Mouse (Mus musculus): ENCODE data around the gene Slc4a7.

The Slc4a7 gene

DNA sequence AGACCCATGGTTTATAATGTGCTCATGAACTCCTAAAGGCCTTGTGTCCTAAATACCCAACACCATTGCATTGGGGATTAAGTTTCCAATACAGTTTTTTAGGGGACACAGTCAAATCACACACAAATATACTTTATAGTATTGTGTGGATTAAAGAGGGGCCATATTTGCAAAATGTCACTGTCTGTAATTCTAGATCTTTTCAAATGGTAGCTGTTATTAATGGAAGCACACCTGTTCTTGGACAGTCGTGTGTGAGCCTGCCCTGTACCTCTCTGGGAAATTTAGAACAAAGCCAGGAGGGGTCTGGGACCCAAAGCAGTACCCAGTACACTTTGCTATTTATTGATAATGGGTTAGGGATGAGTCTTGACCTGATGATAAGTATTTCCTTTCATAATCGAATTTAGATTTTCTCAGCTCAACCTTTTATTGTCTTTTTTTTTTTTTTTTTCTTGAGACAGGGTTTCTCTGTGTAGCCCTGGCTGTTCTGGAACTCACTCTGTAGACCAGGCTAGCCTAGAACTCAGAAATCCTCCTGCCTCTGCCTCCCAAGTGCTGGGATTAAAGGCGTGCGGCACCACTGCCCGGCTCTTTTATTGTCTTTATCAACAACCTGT is at the start of gene Slc4a7:
Gene Slc4a7, plus strand, starts transcription at position 570 of the 620 bp plus-strand sequence.
- no peak for DNase-seq (ENCODE audit: low spot score)

GRCm38 (mm10) chr14:14670597-14670996 is 31.5 kb upstream of the Slc4a7 start:
- DNase-seq (ENCODE audit: low spot score): no peak

- no peak for DNase-seq (ENCODE audit: low spot score)
Observed at GRCm38 (mm10) chr14:14681611-14682010, 20.5 kb upstream of the Slc4a7 start.

DNA sequence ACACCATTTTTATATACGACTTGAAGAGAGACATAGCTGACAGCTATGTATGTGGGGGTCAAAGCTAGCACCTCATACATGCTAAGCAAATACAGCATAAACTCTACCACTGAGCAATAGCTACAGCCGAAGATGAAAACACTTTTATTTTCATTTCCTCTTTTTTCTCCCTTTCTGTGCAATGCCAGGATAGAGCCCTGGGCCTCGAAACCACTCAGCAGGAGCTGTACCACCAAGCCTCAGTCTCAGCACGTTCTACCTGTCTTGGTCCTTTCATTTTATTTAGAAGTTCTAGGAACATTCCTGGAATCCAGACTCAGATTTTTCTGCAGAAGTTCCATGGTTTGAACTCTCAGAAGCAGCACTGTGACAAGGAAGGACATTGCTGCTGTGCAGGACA is 17.3 kb upstream of the Slc4a7 start:
- no peak for DNase-seq (ENCODE audit: low spot score)

- DNase-seq (ENCODE audit: low spot score): peak; percentile 17
Observed at GRCm38 (mm10) chr14:14686101-14686551, 16.0 kb upstream of the Slc4a7 start.

- no peak for DNase-seq (ENCODE audit: low spot score)
Observed at GRCm38 (mm10) chr14:14687258-14687890, 14.7 kb upstream of the Slc4a7 start.

- DNase-seq (ENCODE audit: low spot score): peak; percentile 89
Observed at GRCm38 (mm10) chr14:14702399-14703345, 593 bp downstream of the Slc4a7 start.

DNA sequence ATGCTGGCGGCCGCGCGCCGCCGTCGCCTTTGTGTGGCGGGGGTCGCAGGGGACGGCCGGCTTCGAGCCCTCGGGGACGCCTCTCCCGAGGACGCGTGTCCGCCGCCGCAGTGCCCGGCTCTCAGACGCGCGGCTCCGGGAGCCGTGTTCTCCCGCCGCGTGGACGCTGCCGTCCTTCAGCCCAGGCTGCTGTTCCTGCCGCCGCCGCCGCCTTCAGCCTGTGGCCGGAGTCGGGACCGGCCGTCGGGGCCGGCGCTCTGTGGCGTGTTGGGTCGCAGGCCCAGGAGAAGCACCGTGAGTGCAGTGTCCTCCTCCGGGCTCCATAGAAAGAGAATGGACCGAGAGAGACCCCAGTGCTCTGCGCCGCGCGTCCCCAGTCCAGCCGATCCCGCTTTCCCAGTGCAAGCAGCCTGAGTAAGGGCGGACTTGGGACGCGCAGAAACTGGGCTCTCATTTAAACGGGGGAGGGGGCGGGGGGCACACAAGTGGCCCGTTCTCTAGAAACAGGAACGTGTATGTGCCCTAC is 1.3 kb downstream of the Slc4a7 start:
- DNase-seq (ENCODE audit: low spot score): no peak

DNA sequence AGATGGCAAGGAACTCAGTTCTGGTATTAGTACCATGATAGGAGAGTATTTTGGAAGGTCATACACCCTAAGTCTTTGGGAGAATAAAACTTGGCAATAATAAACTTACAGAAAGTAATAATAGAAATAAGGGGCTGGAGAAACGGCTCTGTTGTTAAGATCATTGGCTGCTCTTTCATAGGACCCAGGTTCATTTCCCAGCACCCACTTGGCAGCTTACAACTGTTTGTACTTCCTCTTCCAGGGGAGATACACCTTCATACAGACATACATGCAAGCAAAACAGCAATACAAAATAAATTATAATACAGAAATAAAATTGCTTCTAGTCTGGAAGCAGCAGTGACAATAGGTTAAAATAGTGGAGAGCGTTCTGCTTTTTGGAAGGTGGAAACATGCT is 2.6 kb downstream of the Slc4a7 start:
- DNase-seq (ENCODE audit: low spot score): no peak

DNA sequence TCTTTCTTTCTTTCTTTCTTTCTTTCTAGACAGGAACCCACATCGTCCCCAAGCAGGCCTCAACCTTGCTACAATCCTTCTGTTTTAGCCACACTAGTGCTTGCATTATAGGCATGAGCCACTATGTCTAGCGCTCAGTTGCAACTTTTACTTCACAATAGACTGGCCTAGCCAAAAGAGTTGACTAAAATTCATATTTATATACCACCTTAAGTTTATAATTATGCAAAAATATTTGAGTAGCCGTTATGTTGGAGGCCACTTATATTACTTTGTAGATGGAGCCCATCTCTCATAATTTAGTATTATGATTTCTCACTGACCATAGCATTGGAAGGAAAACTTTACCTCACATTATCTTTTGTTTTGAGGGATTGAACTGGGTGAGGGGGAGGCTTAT is 3.0 kb downstream of the Slc4a7 start:
- no peak for DNase-seq (ENCODE audit: low spot score)

DNA sequence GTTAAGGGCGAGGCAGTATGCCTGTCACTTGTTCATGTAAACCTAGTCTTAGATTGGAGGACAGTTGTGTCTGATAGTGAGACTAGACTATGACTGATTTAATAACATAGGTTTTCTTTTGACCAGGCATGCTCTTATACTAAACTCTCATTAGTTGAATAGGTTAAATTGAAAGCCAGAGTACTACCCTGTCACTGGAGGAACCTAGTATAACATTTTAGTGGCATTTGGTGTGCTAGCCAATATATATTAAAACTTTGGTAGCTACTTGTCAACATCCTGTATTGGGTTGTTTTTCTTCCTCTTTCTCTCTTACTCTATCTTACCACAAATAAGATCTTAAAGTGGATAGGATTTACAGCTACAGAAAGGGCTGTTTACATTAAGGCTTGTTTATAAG is 4.3 kb downstream of the Slc4a7 start:
- DNase-seq (ENCODE audit: low spot score): no peak

DNA sequence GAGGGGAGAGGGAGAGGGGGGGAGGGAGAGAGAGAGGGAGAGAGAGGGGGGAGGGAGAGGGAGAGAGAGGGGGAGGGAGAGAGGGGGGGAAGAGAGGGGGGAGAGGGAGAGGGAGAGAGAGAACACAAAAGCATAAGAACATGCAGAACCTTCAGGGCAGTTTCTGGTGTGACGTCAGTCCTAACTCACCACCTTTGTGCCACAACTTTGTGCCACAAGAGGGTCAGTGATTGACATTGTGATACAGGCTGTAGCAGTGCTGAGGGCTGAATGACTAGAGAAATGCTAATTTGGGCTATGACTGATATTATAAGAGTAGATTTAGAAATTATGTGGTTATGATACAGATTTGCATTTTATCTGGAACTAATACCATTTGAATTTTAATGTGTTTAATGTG is 5.0 kb downstream of the Slc4a7 start:
- DNase-seq (ENCODE audit: low spot score): no peak

- no peak for DNase-seq (ENCODE audit: low spot score)
Observed at GRCm38 (mm10) chr14:14709021-14709420, 6.9 kb downstream of the Slc4a7 start.

DNA sequence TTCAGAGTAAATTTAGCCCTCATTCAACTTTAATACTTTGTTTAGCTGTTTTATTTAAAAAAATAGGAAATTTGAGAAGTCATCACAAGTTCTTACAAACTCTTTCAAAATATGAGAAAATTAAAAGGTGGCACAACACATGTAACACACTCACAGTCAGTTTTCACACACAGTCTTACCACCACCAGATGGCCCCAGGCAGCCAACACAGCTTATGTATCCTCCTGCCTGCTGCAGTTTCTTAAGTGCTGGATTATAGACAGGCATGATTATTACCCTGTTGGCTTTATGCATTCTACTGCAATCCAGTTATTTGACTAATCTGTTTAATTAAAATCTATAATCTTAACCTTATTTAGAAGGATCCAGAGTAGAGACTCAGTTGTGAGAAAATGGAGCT is 12.1 kb downstream of the Slc4a7 start:
- DNase-seq (ENCODE audit: low spot score): no peak

GRCm38 (mm10) chr14:14715794-14716193 is 13.7 kb downstream of the Slc4a7 start:
- no peak for DNase-seq (ENCODE audit: low spot score)

GRCm38 (mm10) chr14:14716843-14717242 is 14.8 kb downstream of the Slc4a7 start:
- no peak for DNase-seq (ENCODE audit: low spot score)

DNA sequence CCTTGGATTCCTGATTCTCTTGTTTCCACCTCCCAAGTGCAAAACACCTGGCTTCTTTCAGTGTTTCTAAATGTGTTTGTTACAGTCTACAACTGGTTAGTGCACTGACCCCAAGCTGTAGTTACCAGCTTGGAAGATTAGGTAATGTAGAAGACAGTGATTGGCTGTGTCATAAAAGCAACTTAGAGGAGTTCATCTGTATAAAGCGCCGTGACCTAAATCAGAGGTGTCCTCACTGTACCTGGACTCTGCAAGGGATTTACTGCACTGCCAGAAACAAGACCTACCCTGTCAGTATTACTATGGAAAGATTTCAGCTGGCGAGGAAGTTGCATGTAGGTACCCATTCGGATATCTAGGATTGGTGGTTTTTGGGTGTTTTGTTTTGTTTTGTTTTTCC is 16.5 kb downstream of the Slc4a7 start:
- no peak for DNase-seq (ENCODE audit: low spot score)

DNA sequence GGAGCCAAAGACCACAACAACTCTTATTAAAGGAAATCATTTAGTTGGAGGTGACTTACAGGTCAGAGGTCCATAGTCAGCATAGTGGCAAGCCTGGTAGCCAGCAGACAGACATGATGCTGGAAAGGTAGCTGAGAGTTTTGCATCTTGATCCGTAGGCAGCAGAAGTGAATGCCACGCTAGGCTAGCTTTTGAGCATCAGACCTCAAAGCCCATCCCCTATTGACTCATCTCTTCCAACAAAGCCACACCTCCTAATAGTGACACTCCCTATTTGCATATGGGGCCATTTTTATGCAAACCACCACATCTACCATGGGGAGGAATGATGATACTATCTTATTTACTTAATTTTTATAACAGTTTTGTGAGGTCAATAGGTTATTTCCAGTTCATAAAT is 79.1 kb downstream of the Slc4a7 start:
- no peak for DNase-seq (ENCODE audit: low spot score)

- no peak for DNase-seq (ENCODE audit: low spot score)
Observed at GRCm38 (mm10) chr14:14784223-14784622, 82.1 kb downstream of the Slc4a7 start.

GRCm38 (mm10) chr14:14786979-14787378 is 84.9 kb downstream of the Slc4a7 start:
- DNase-seq (ENCODE audit: low spot score): no peak

DNA sequence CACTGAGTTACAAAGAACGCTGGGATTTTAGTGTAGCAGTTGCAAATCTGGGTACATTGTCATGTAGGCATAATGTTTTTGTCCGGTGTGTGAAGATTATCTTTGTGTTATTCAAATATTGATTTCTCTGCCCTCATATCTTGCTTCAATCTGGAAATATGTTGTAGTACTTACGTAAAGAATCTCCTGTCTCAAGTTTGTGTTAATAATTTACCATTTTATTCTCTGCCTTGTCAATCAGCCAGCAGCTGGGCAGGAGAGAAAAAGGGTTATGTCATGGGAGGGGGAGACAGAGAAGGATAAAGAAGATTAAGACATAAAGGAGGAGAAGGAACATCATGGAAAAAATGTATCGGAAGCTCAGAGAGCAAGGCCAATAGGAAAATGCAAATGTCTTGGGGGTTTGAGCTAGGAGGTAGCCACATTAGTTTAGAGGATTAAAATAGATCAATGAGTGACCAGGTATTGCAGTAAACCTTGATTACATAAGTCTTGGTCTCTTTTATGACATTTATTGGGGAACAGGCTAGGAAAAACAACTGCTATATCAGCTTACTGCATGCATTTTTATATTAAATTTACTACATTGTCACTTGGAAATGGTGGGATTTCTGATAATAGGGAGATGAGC is 87.9 kb downstream of the Slc4a7 start:
- DNase-seq (ENCODE audit: low spot score): no peak

DNA sequence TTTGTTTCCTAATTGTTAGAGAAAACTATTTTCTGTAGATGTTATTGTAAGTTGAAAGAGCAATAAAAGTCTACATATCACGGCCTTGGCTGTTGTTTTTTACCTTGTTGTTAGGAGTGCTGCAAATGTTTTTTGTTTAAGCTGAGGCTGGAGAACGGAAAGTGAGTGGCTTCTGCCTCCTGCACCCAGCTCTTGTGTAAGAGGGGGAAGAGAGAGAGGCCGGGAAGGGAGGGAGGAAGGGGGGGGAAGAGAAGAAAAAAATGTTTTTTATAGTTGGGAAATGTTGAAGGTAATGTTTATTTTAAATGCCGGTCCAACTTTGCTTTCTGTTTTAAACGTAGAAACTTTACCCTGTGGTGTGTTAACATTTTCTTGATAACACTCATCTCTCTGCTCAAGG is 97.8 kb downstream of the Slc4a7 start:
- no peak for DNase-seq (ENCODE audit: low spot score)

Data from ovary, postnatal 14 days (tissue).